Mouse (Mus musculus) ES-Bruce4 (cell line): ENCODE measurements around the gene Nacc1.

Experiments used
- CTCF ChIP-seq: IDR thresholded peaks from one replicate; pipeline ENCODE4 v1.8.1; 2011; ENCODE audit warnings: low read depth, low read length
- EP300 ChIP-seq: IDR thresholded peaks from 2 replicates; pipeline ENCODE4 v1.6.1; 2011; ENCODE audit warnings: low read depth, low read length; ENCODE audit not compliant: insufficient read depth
- POLR2A ChIP-seq: IDR thresholded peaks from one replicate; pipeline ENCODE4 v1.8.1; 2011; ENCODE audit warnings: low read length; ENCODE audit not compliant: insufficient read depth

- no peak for TF ChIP-seq CTCF
- TF ChIP-seq EP300: no peak
- TF ChIP-seq POLR2A: no peak
Observed at GRCm38 (mm10) chr8:84635397-84636050, 52.1 kb downstream of the Nacc1 start.
